14 mouse cellular contexts compared by ENCODE assay signal in genomic region chr5:126799698-126800279, GRCm38 (mm10).
"Had no signal": no experiment of that assay in that cellular context is flagged by ENCODE, and none has a peak within 500 bp of the region (broad histone marks: within the 10 kb centered on the region; RNA-seq: fewer than 3 reads in every experiment).

No protein-coding gene starts in this region.

- H3K27me3 ChIP-seq: kidney, embryonic 15.5 days; limb, embryonic 13.5 days; midbrain, embryonic 12.5 days; neural tube, embryonic 13.5 days; stomach, embryonic 15.5 days had no signal

- H3K36me3 ChIP-seq: kidney, embryonic 15.5 days; limb, embryonic 13.5 days; midbrain, embryonic 12.5 days; neural tube, embryonic 13.5 days; stomach, embryonic 15.5 days had no signal

- H3K4me1 ChIP-seq: limb, embryonic 13.5 days; midbrain, embryonic 12.5 days; neural tube, embryonic 13.5 days; stomach, embryonic 15.5 days had no signal

- H3K9ac ChIP-seq: kidney, embryonic 15.5 days; limb, embryonic 13.5 days; liver, embryonic 14.5 days; midbrain, embryonic 12.5 days; neural tube, embryonic 13.5 days; stomach, embryonic 15.5 days had no signal

- H3K4me3 ChIP-seq: kidney, embryonic 15.5 days; limb, embryonic 13.5 days; midbrain, embryonic 12.5 days; neural tube, embryonic 13.5 days; stomach, embryonic 15.5 days had no signal

- H3K27ac ChIP-seq: kidney, embryonic 15.5 days; limb, embryonic 13.5 days; liver, embryonic 14.5 days; midbrain, embryonic 12.5 days; neural tube, embryonic 13.5 days; stomach, embryonic 15.5 days had no signal

- ATAC-seq: intestine, embryonic 16.5 days; midbrain, embryonic 16.5 days had no signal

- DNase-seq: kidney, adult 2 months; kidney, postnatal 14 days; layer of hippocampus, adult 9-11 months; lung, adult 18-20 months; retina, postnatal 1 day; thymus, postnatal 36 days had no signal

- H3K4me2 ChIP-seq: kidney, embryonic 15.5 days; limb, embryonic 13.5 days; midbrain, embryonic 12.5 days; neural tube, embryonic 13.5 days; stomach, embryonic 15.5 days had no signal

- H3K9me3 ChIP-seq: kidney, embryonic 15.5 days; limb, embryonic 13.5 days; midbrain, embryonic 12.5 days; neural tube, embryonic 13.5 days; stomach, embryonic 15.5 days had no signal
